Mouse (Mus musculus) adrenal gland (tissue): ENCODE measurements around the gene Fam53b.

ENCODE experiments used
- intact Hi-C: fragments of 180-260 bp; cut with DNase I; formaldehyde crosslinking; loops from one replicate; pipeline ENCODE4 v1.15.1; 2025

The Fam53b gene

DNA sequence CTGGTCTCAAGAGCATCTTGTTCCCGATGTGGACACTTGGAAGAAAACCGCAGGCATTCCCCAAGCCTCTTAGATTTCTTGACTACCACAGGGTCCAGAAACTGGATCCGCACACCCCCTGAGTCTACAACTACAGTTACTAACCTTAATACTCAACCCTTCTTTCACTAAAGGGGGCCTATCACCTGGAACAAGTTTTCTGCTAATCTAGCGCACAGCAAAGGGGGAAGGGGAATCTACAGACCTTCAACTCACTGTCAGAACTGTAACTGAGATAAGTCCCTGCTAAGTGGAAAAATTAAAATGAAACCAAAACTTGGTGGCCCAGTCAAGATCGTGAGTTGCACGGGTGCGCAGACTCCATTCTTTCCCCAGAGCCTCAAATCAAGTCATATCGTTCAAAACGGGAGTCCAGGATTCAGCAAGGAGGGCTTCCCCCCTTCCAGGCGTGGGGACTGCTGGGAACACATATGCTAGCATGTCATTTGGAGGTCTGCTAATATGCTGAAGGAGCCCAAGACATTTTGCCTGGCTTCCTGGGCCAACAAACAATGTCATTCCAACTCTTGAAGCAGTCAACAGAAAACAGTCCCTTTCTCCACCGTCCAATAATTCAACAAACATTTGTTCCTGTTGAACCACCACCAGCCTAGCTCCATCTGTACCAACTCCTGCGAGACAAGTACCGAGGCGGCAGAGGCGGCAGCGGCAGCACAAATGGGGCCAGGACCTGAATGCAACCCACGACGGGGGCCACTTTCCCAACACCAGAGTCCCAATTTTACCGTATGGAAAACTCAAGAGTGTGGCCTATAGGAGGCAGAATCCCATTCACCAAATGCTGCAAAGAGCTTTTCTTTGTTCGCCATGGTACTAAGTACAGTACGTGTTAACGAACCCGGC, 1.7 kb downstream of the Fam53b start:
- intact Hi-C loops, result loop anchor here (2.0 to 5.0 kb wide), 4 partner anchors 45 to 155 kb away; no protein-coding TSS in a partner anchor

DNA sequence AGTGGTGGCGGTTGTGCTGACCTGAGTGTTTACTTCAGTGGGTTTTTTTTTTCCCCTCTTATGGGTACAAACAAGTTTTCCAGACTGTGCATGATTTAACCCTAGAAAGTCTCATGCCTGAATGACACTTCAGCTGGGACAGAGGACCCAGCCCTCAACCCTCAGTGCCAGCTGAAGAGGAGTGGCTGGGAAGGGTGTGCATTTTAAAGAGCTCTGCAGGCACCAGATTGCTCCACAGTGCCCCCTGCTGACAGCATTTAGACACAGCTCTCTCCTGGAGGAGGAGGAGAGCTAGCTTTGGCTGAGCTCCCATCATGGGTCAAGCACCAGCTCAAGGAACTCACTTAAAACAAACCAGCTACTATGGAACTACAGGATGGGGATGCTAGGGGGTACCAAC, 2.8 kb downstream of the Fam53b start:
- intact Hi-C loops, result loop anchor here (2.0 to 5.0 kb wide), 4 partner anchors 44 to 154 kb away; no protein-coding TSS in a partner anchor

DNA sequence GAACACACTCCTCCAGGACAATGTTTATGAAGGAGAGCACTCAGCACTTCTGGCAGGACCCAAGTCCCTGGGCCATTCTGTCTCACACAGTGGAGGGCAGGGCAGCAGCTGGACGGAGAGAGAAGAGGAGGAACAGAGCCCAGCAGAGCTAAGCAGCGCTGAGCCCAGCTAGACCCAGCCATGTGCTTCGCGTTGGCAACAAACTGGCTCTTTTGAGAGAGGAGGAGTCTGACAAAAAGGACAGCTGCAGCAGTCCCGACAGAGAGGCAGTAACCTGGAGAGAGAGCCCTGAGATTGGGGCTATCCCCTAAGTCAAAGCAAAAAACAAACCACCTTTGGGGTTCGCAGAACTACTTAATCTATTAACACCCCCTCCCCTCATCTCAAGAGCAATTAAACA, 3.3 kb downstream of the Fam53b start:
- intact Hi-C loops, result loop anchor here (2.0 to 5.0 kb wide), 4 partner anchors 43 to 154 kb away; no protein-coding TSS in a partner anchor

DNA sequence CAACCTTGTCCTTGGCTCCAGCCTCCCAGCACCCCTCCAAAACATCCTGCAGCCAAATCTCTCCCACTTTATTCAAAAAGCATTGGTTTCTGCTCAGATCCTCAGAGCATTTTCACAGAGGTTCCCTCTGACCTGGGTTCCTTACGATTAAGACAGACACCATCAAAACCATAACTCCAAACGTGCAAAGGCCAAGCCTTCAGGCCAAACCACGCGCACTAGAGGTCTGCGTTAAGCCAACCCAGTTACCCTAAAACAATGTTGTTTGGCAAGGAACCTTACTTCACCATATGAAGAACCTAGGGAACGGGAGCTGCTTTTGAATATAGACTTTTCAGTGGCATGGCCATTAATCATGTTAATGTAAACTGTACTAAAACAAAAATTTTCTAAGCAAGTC, 4.0 kb downstream of the Fam53b start:
- intact Hi-C loops, result loop anchor here (2.0 to 5.0 kb wide), 4 partner anchors 42 to 153 kb away; no protein-coding TSS in a partner anchor

DNA sequence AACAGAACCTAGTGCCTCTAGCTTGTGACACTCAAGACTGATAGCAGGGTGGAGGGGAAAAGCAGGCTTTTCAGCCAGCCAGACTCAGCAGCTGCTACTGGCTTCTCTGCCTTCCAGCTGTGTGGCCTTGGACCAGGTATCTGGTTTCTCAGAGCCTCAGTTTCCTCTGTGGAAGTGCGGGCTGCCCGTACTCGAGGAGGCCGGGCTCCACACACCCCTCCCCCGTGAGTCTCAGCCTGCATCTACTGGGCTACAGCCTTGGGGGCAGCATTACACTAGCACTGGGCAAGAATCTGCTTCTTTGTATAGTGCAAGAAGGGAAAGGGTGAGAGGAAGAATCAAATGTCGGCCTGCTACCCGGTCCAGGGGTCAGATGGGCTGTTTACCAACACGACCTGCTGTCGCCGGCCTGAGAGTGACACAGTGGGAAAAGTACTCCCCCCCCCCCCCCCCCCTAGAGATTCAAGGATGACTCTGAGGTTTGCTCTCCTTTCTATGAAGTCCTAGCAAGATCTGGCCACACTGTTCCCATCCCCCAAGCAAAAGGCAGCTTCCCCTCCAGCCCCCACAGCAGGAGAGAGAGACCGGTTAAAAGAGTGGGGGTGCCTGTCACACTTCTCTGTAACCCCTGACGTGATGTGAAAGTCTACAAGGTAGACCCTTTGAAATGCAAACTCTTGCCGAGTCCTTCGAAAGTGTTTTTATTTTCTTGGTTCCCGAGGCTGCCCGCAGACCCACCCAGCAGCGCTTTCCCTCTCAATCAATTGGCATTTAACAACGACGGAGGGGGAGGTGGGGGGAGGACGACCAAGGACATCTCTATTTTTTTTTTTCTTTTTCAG, 4.6 kb downstream of the Fam53b start:
- intact Hi-C loops, result no loop called here

DNA sequence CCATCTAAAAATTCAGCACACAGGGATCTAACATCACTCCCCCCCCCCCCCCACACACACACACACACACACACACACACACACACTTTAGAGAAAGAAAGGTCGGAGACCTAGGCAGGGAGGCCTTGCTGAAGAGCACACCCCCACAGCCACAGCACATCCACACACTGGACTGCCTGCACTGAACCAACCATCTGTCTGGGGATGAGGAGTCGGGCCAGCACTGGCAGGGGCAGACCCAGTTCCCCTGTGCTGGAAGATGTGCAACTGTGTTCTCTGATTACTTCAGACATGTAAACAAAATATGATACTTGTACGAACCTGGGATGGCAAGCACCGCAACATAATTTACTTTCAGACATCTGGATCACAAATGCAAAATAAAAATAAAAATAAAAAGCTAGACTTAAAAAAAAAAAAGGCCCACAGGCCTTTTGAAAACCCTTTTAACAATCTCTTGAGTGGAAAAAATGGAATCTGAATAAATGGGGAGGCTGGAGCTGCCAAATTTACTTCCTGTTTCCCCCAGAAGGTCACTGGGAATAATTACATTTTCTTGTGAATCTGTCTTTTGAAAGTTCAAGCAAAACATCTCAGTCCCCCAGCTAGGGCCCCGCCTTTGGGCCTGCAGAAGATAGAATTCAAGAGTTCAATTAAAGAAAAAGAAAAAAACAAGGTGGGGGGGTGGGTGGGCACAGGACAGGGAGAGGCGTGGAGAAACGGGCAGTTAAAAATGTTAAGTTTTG, 5.5 kb downstream of the Fam53b start:
- intact Hi-C loops, result no loop called here

DNA sequence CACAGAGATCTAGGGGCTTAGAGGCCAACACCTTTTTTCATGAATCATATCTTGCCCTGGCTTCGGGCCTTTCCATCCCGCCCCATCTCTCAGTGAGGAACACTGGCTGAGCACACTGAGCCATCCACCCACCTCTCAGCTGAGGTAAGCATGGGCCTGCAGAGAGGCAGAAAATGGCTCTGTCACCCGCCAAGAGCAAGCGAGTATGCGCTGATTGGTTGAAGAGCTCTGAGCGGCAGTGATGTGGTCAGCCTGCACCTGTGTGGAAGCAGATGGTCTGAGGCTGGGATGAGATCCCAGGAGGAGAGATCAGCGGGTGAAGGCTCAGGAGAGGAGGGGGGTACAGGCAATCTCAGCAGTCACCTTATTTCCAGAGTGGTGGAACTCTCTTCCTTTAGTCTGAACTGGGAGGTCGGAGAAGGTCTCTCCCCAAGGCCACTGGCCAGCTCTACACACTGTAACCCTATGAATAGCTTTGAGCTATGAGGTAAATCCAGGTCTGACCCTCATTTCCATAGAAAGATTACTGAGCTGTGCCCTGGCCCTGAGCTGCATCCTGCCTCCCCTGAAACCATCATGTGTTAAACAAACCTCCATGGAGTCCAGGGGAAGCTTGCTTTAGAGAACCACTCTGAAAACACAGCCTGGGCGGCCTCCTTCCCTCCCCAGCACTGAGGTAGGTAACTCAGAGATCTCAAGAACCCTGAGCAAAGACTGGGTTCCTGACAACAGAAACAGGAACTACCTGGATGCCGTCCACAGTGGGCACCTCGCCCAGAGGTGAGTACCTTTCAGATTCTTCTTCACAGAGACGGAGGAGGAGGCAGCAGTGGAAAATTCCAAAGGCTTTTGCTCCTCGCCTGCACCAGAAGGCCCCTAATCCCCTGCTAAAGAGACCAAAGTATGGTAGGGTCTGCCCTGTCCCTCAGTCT, 6.5 kb downstream of the Fam53b start:
- intact Hi-C loops, result no loop called here

DNA sequence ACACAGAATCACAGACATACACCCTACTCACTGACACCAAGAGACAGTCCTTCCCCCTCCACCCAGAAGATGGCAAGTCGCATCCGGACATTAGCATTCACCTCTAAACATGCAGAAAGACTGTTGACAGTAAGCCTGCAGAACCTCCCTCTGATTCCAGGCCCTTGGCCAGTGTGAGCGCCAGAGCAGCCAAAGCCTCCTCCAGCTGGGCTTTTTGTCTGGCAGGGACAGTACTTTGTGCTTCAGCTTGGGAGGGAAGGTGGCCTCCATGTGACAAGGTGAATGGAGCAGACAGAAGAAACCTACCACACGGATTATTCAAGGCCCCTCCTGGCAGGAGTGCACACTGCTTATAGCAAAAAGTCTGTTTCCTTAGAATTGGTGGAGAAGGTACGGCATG, 7.4 kb downstream of the Fam53b start:
- intact Hi-C loops, result no loop called here

DNA sequence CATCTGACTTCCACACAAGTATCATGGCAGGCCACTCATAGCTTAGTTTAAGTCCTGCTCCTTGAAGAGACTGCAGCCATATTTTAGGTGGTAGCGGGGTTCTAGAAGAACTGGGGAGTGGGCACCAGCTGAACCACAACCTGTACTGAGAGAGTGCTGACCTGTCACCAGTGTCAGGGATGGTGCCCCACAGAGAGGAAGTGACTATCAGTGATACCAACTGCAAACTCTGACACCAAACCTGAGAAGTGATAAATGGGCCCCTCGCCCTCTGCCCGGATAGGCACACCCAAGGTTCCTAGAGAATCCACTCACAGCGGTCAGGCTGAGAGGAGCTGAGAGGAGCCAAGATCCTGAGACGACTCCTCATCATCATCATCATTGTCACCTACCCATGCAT, 8.7 kb downstream of the Fam53b start:
- intact Hi-C loops, result no loop called here

DNA sequence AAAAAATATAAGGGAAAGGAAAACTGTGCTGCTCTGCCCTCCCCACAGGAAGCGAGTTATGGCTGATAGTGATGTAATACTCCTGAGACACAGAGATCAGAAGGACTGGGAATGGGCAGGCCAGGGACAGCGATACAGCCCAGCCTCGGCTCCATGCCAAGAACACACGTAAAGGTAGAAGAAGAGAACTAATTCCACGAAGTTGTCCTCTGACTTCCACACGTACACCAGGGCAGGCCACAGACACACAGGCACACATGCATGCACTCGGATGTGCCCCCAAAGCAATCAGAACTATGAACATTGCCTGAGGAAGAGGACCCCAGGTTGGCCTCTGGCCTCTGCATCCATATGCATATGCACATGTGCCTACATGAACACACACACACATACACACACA, 9.2 kb downstream of the Fam53b start:
- intact Hi-C loops, result no loop called here

DNA sequence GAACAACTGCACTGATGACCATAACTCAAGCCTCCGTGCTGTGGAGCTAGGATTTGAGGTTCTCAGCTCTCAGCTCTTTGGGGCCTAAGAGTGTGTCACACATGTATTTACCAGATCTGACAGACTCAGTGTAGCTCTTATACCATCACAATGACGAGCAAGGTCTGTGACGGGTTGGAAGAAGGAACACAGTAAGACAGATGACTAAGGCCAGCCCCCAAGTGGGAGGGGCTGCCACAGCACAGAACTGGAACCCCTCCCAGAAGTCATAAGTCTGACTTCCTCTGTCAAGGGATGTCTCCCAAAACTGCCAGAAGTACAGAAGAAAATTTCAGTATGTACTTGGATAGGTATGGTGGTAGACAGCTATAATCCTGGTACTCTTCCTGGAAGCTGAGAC, 9.7 kb downstream of the Fam53b start:
- intact Hi-C loops, result no loop called here

DNA sequence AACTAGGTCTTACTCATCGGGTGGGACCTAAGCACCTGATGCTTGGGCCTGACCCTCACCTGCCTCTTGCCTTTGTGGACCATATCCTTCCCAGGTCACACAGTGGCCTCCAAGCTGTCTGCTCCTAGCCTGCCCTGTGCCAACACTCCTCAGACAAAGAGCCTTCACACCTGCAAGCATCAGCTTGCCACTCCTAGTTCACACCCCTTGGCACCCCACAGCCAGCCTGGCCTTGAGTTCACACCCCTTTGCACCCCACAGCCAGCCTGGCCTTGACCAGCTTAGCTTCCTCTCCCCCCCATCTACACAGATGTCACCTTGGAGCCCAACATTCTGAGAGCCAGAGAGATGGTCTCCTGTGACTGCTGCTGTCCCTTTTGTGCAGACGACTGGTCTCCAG, 10.3 kb downstream of the Fam53b start:
- intact Hi-C loops, result no loop called here

DNA sequence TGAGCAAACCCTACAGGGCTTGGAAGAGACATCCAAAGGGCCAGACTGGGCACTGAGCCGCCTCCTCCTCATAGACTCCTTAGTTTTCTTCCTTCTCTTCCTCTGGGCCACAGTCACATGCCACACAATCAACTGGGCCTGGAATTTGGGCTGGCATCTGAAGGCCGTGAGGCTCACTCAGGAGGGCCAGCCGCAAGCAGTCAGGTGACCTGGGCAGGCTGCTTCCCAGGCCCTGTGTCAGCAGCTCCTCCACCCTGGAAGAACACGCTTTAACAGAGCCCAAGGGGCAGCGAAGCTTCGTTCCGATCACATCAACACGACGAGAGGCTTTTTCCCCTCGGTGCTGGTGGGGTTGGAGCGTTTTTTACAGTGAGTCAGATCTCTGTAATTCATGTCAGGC, 11.0 kb downstream of the Fam53b start:
- intact Hi-C loops, result no loop called here

DNA sequence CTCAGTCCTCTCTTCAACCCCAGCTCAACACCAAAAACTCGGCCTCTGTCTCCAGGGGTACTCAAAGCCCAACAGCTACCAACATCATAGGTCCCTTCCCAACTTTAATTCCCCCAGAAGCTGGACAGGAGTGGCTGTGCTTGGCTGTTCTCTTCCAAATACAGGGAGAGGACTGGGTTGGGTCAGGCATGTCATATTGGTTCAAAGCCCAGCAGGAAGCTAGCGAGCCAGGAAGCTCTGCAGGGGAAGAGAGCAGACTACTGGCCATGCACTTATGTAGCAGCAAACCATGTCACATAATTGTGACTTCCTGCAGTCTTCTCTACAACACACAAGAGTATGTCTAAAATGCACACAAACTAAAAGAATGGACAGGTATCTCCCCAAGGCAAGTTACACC, 11.6 kb downstream of the Fam53b start:
- intact Hi-C loops, result no loop called here

DNA sequence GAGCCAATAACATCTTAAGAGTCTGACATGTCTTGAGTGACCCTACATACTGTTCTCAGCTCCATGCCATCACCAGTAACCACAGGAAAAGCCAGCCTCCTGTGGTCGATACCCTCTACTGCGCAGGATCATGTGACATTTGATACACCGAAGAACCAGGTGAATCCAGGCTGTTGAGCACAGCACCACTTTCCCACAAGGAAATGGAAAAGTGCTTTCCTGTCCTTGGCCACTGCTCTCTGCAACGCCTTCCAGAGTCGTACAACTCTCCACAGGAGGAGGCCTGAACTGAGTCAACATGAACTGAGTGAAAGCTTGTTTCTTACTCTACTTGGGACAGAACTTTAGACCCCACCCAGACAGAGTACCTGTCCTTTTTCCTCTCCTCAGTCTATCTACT, 12.2 kb downstream of the Fam53b start:
- intact Hi-C loops, result no loop called here

DNA sequence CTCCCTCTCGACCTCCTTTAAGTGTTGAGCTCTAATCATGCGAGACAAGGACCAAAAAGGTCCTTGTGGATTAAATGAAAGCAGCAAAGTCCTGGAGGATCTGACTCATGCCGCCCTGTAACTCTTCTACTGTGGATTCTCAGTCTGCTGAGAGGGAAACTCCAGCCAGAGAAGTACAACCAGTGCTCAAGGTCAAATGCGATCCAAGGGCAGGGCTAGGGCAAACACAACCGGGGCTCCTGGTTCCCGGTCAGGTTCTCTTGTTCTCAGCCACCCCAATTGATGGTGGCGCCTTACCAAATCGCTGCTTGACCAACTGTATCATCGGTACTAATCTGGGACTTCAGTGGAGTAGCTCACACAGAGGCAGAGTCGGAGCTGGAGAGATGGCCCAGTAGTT, 12.8 kb downstream of the Fam53b start:
- intact Hi-C loops, result no loop called here

DNA sequence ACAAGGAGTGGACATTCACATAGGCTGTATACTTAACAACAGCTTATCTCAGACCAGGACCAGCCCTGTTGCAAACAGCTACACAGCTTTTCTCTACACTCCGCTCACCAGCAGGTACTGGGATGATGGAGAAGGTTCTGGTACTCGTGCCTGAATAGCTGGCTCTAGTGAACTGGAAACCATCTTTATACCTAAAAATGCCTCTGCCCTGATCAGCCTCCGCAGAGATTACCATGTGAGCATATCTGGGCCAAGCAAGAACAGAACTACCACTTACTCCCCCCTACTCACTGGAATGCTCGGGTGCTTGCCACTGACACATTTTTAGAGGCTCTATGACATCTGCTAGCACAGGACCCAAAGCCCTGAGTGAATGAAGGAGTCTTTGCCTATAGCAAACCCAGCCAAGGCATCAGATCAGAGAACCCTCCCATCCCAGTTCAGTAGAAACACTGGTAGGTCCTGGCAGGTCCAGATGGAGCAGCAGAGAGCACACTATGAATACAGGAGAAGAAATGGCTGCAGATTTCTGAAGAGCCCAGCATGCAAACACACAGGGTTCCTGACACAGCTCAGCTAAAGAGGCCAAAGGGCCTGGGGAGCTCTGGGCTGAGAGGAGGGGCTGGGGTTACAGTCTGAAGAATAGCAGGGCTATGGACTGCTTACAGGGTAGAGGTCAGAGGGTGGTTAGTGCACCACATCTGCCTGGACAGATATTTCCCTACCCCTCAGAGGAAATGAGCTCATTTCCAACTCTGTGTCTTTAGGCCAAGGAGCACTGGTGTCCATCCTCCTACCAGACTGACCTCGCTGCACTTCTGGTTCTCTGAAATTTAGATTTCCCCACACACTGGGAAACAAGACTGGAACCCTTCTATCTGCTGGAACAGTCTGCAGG, 14.3 kb downstream of the Fam53b start:
- intact Hi-C loops, result no loop called here

DNA sequence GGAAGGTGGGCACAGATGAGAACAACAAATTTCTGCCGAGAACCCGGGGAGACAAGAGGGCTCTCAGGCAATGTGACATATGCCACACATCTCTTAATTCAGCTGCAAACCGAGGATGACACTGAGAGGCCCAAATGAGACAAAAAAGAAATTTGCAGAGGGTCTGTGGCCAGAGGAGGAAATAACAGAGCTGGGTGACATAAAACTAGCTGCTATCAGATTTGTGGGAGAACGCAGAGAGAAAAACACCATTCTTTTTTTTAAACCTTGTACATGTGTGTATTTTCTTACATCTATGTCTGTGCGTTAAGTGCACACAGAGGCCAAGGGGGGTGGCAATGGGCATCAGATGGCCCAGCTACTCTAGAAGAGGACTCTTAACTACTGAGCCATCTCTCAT, 18.5 kb downstream of the Fam53b start:
- intact Hi-C loops, result no loop called here

DNA sequence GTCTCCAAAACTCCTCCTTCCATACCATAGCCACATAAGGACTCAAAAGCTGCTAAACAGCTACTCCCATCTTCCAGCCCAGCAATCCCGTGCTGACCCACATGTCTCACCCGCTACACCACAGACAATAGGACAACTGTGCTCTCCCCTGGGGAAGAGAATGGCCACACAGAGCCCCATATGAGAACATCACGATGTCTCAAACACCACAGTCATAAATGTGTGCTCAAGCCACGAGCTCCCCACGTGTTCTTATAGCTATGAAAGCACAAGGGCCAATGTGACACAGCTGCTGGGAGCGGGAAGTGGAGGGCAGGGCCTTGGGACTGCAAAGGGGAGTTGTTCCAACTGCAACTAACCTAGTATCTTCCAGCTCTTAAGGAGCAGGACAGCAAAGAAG, 20.2 kb downstream of the Fam53b start:
- intact Hi-C loops, result no loop called here
